Mouse (Mus musculus) kidney, embryonic 16.5 days (tissue): ENCODE results near the gene Lgi4. TPM values are rescaled to one million over a fixed set of nuclear protein-coding genes. Genes with fewer than 3 reads are reported as not detected.

ENCODE experiments used
- ATAC-seq: fragments of 200-750 bp; cut with Nextera tagmentation; 2 replicates; pipeline ENCODE4 v1.8.0; 2017; ENCODE audit warnings: moderate TSS enrichment; ENCODE audit not compliant: low FRiP score, low TSS enrichment
- H3K27ac ChIP-seq: fragments of 300-500 bp; sonication (generic); 2 replicates; pipeline ENCODE4 v1.5.1; 2014; ENCODE audit warnings: low read length
- H3K27me3 ChIP-seq: fragments of 300-500 bp; sonication (generic); 2 replicates; pipeline ENCODE4 v1.6.1; 2014; ENCODE audit warnings: low read length, control low read depth, mixed read lengths; ENCODE audit not compliant: insufficient read depth
- H3K36me3 ChIP-seq: fragments of 300-500 bp; sonication (generic); 2 replicates; pipeline ENCODE4 v1.6.1; 2014; ENCODE audit warnings: low read length, control low read depth, mixed read lengths; ENCODE audit not compliant: insufficient read depth
- H3K4me1 ChIP-seq: fragments of 300-500 bp; sonication (generic); 2 replicates; pipeline ENCODE4 v1.6.1; 2014; ENCODE audit warnings: low read length, control low read depth, mixed read lengths; ENCODE audit not compliant: insufficient read depth
- H3K4me2 ChIP-seq: fragments of 300-500 bp; sonication (generic); replicated peaks from 2 replicates; pipeline ENCODE4 v1.6.1; 2014; ENCODE audit warnings: low read depth, low read length
- H3K4me3 ChIP-seq: fragments of 300-500 bp; sonication (generic); 2 replicates; pipeline ENCODE4 v1.5.1; 2014; ENCODE audit warnings: mild to moderate bottlenecking, low read length
- H3K9ac ChIP-seq: fragments of 300-500 bp; sonication (generic); replicated peaks from 2 replicates; pipeline ENCODE4 v1.6.1; 2014; ENCODE audit warnings: low read length
- H3K9me3 ChIP-seq: fragments of 300-500 bp; sonication (generic); 2 replicates; pipeline ENCODE4 v1.6.1; 2016; ENCODE audit warnings: low read length, control low read depth
- WGBS: fragments of 180-500 bp; shearing (Covaris S2); extraction: QIAGEN DNeasy Blood & Tissue Kit; methylation state at CpG from one replicate; pipeline ENCODE4 v1.1.7; 2014; 5-methylcytosine and 5-hydroxymethylcytosine counted together
- polyA plus RNA-seq: library from polyadenylated mRNA; unstranded; fragments of >200 nt; fragmentation: Nextera tagmentation; extraction: Ambion mirVana; gene quantifications from 2 replicates; pipeline ENCODE4 v1.2.1, GENCODE M21; 2015

Lgi4 gene
- polyA plus RNA-seq, 1 experiment from 2014 or later, result 0.32 TPM

- Histone ChIP-seq H3K36me3 (no peaks in the 10 kb centered on the region), H3K4me3 (no peak overlapping the region), H3K9me3 (no peaks in the 10 kb centered on the region), H3K4me2 (no peak overlapping the region), H3K9ac (no peak overlapping the region), H3K4me1 (peaks cover 15% of the 10 kb centered on the region), H3K27me3 (no peaks in the 10 kb centered on the region), H3K27ac (no peak overlapping the region)
- ATAC-seq, result no peak
These were observed 14.4 kb downstream of the Lgi4 start for GRCm38 (mm10) chr7:31073546-31073945.

- no peak overlapping the region for H3K27ac ChIP-seq
These were observed 15.0 kb downstream of the Lgi4 start for GRCm38 (mm10) chr7:31074061-31074712.

GRCm38 (mm10) chr7:31074713-31075069 lies 15.5 kb downstream of the Lgi4 start:
- H3K36me3 ChIP-seq, result no peaks in the 10 kb centered on the region
- H3K4me2 ChIP-seq, result no peak overlapping the region
- no peaks in the 10 kb centered on the region for H3K27me3 ChIP-seq
- no peak for ATAC-seq
- H3K9ac ChIP-seq, result no peak overlapping the region
- no peak overlapping the region for H3K4me3 ChIP-seq
- no peaks in the 10 kb centered on the region for H3K9me3 ChIP-seq
- peaks cover 15% of the 10 kb centered on the region for H3K4me1 ChIP-seq
- H3K27ac ChIP-seq, result no peak overlapping the region
- 51% methylated on average over 5 of the region's 5 CpGs for WGBS

More at GRCm38 (mm10) chr7:31074061-31074712, 15.0 kb downstream of the Lgi4 start:
- Histone ChIP-seq H3K27me3 (no peaks in the 10 kb centered on the region), H3K9ac (no peak overlapping the region), H3K4me1 (peaks cover 15% of the 10 kb centered on the region), H3K4me2 (no peak overlapping the region), H3K36me3 (no peaks in the 10 kb centered on the region), H3K4me3 (no peak overlapping the region), H3K9me3 (no peaks in the 10 kb centered on the region)
- 45% methylated on average over 7 of the region's 7 CpGs for WGBS
- peak; percentile 10; the same call in 1 of the 2 replicates for ATAC-seq

DNA sequence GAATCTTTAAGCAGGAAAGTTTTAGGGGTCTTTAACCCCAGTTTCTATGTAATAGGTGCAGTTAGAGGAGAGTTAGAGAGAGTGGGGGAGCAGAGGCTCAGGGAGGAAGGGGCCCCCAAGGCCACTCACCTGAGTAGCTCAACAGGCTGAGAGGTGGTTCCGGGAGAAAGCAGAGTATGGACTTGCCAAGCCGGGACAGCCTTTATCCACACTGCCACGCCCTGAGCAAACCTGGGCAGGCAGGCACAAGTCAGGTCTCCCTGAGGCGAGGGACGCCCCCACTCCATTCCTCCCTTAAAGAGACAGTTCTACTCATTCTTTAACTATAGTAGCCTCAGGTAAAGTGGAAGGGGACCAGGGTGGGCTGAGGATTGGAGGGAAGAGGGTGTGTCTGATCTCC lies 17.4 kb downstream of the Lgi4 start, which contains the start of gene Fxyd3:
Fxyd3 (minus strand) TSS at position 213 of the 400 bp plus-strand sequence.
- H3K9ac ChIP-seq, result no peak within 1 kb of the TSS

DNA sequence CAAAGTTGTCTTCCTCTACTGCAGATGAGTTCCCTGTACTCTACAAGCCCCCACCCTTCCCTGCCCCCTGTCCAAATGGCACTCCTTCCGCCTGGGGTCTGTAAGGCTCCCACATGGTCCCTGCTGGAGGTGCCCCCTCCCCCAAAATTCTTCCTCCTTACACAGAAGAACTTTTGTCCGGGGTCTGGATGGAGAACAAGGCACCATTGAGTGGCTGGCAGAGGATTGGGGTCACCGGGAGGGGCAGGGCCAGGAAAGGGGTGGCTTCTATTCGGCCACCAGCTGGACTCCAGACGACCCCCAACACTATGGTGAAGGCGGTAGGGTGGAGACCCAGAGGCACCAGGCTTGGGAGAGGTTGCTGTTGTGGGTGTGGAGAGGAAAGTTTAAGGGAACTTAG lies 18.3 kb downstream of the Lgi4 start:
- H3K27ac ChIP-seq, result no peak overlapping the region

More for the DNA sequence above, 17.4 kb downstream of the Lgi4 start, which contains the start of gene Fxyd3:
- Histone ChIP-seq H3K27ac (no peak within 1 kb of the TSS), H3K4me2 (no peak within 1 kb of the TSS), H3K36me3 (no peaks in the 10 kb centered on the region), H3K4me3 (no peak within 1 kb of the TSS), H3K4me1 (peaks cover 15% of the 10 kb centered on the region), H3K9me3 (peaks cover 3% of the 10 kb centered on the region; the same call in 1 of the 2 replicates), H3K27me3 (no peaks in the 10 kb centered on the region)
- no peak for ATAC-seq
- WGBS, result 40% methylated on average over 5 of the region's 5 CpGs

DNA sequence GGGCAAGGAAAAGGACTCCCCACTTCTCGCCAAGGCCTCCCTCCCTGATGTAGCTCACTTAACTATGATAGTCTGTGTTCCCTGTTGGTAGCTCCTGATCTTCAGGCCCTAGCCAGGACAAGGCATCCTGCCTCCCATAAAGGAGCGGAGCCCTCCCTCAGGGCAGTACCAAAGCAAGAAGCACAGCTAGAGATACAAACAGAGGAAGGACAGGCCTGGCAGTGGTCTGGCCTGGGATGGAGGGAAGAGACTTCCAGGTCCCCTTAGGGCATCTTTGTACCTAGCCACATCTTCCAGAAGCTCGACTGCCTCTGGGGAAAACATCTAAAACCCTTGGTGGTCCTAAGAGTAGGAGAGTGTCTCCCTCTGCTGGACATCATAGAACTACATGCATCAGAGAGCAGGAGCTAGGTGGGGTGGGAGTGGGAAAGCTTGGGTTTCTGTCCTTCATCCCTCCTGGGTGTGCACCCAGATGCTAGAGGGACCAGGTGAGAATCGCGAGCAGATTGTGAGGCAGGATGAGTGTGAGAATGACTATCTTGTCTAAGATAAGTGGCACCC lies 18.8 kb downstream of the Lgi4 start:
- Histone ChIP-seq H3K9me3 (peaks cover 3% of the 10 kb centered on the region; the same call in 1 of the 2 replicates), H3K27me3 (no peaks in the 10 kb centered on the region), H3K36me3 (no peaks in the 10 kb centered on the region), H3K4me2 (no peak overlapping the region), H3K27ac (no peak overlapping the region), H3K4me3 (no peak overlapping the region), H3K9ac (0 out of 2 replicates have a peak overlapping the region, but pooled peaks have one; percentile 20), H3K4me1 (peaks cover 3% of the 10 kb centered on the region)
- WGBS, result 38% methylated on average over 5 of the region's 5 CpGs
- peak; percentile 39; the same call in 1 of the 2 replicates for ATAC-seq

More for the DNA sequence above, 18.3 kb downstream of the Lgi4 start:
- Histone ChIP-seq H3K9ac (no peak overlapping the region), H3K4me1 (peaks cover 8% of the 10 kb centered on the region), H3K9me3 (peaks cover 3% of the 10 kb centered on the region; the same call in 1 of the 2 replicates), H3K27me3 (no peaks in the 10 kb centered on the region), H3K36me3 (no peaks in the 10 kb centered on the region), H3K4me3 (no peak overlapping the region), H3K4me2 (no peak overlapping the region)
- 53% methylated on average over 6 of the region's 6 CpGs for WGBS
- ATAC-seq, result no peak

DNA sequence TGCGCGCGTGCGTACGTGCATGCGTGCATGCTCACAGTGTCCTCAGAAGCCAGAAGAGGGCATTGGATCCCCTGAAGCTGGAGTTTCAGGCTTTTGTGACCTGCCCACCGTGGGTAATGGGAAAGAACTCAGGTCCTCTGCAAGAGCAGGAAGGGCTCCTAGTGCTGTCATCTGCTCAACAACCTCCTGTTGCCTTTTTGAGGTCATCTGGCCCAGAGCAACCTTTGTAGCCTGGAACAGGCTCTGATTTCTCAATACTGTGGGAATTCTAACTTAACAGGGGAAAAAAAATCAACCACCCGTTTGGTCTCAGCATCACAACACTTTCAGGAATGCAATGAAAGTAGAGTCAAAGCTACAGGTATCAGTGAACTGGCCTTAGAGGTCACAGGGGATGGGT lies 20.5 kb downstream of the Lgi4 start:
- 85% methylated on average over 8 of the region's 8 CpGs for WGBS
- H3K9ac ChIP-seq, result no peak overlapping the region
- no peaks in the 10 kb centered on the region for H3K27me3 ChIP-seq
- no peak overlapping the region for H3K4me3 ChIP-seq
- H3K27ac ChIP-seq, result no peak overlapping the region
- 0 out of 2 replicates have a peak, but pooled peaks cover 7% of the 10 kb centered on the region for H3K4me1 ChIP-seq
- no peak overlapping the region for H3K4me2 ChIP-seq
- no peak for ATAC-seq
- H3K36me3 ChIP-seq, result no peaks in the 10 kb centered on the region
- peaks cover 3% of the 10 kb centered on the region; the same call in 1 of the 2 replicates for H3K9me3 ChIP-seq

DNA sequence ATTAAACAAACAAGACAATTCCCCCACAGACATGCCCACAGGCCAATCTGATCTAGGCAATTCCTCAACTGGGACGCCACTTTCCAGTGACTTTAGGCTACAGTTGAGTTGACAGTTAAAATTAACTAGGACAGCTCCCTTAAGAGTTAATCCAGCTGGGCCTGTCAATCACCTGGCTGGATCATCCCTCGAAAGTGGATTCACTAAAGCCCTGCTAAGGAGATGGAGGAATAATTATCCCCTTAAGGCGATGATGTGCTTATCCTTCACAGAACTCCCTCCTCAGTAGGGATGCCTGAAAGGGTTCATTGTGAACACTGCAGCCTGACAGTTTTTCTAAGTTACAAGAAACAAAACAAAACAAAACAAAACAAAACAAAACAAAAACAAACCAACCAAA lies 21.5 kb downstream of the Lgi4 start:
- 63% methylated on average over 3 of the region's 3 CpGs for WGBS

DNA sequence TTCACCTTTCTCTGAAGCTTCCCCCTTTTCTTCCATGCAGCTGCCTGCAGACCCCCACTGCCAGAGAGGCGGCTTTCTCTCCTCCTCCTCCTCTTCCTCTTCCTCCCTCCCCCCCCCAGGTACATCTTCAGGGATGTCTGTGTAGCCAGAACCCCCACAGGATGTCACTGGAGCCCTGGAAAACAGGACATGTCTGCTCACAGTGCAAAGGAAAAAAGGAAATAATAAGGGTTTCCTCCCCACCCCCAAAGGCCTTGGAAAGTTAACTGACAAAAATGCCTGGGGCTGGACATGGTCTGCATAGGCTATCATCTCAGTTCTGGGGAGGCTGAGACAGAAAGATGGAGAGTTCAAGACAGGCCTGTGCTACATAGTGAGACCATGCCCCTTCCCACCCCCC lies 22.0 kb downstream of the Lgi4 start:
- no peaks in the 10 kb centered on the region for H3K36me3 ChIP-seq
- H3K27me3 ChIP-seq, result no peaks in the 10 kb centered on the region
- no peak overlapping the region for H3K4me2 ChIP-seq
- H3K9me3 ChIP-seq, result peaks cover 3% of the 10 kb centered on the region; the same call in 1 of the 2 replicates
- no peak overlapping the region for H3K9ac ChIP-seq
- no peak for ATAC-seq
- 28% methylated on average over 1 of the region's 1 CpGs for WGBS
- no peak overlapping the region for H3K4me3 ChIP-seq
- 0 out of 2 replicates have a peak, but pooled peaks cover 13% of the 10 kb centered on the region for H3K4me1 ChIP-seq
- no peak overlapping the region for H3K27ac ChIP-seq

More for the DNA sequence above, 21.5 kb downstream of the Lgi4 start:
- H3K9ac ChIP-seq, result no peak overlapping the region
- no peaks in the 10 kb centered on the region for H3K36me3 ChIP-seq
- H3K4me2 ChIP-seq, result no peak overlapping the region
- H3K9me3 ChIP-seq, result peaks cover 3% of the 10 kb centered on the region; the same call in 1 of the 2 replicates
- no peak for ATAC-seq
- H3K4me1 ChIP-seq, result 0 out of 2 replicates have a peak, but pooled peaks cover 13% of the 10 kb centered on the region
- H3K27me3 ChIP-seq, result no peaks in the 10 kb centered on the region
- no peak overlapping the region for H3K27ac ChIP-seq
- no peak overlapping the region for H3K4me3 ChIP-seq

DNA sequence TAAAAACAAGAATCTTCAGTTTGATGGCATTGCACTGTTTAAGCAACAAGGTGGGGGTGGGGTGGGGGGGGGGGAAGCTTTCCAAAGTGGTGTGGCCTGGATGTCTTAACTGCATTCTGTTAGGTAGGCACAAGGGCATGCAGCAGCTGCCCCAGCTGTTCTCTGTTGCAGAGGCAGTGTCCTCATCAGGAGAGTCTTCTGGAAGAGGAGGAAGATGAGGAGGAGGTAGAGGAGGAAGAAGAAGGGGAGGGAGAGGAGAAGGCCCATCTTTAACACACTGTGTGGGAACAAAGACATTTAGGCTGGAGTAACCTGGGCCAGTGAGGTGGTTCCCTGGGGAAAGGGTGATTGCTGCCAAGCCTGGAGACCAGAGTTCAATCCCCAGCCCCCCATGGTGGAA lies 23.0 kb downstream of the Lgi4 start:
- Histone ChIP-seq H3K27me3 (no peaks in the 10 kb centered on the region), H3K27ac (no peak overlapping the region), H3K9me3 (peaks cover 3% of the 10 kb centered on the region; the same call in 1 of the 2 replicates), H3K9ac (no peak overlapping the region), H3K4me1 (0 out of 2 replicates have a peak, but pooled peaks cover 13% of the 10 kb centered on the region), H3K4me3 (no peak overlapping the region), H3K4me2 (no peak overlapping the region), H3K36me3 (no peaks in the 10 kb centered on the region)
- ATAC-seq, result no peak
